Mouse (Mus musculus) ES-E14 (cell line): ENCODE measurements around the gene Fcamr.

ENCODE experiments used
- CHD2 ChIP-seq: IDR thresholded peaks from 2 replicates; pipeline ENCODE4 v1.6.1; 2014; ENCODE audit warnings: mild to moderate bottlenecking, low read depth, low read length, inconsistent platforms
- ZNF384 ChIP-seq: IDR thresholded peaks from 2 replicates; pipeline ENCODE4 v1.6.1; 2012; ENCODE audit warnings: low read depth, low read length, inconsistent platforms

GRCm38 (mm10) chr1:130775234-130775633 lies 25.5 kb upstream of the Fcamr start:
- TF ChIP-seq ZNF384: no peak
- TF ChIP-seq CHD2: no peak
